Mouse (Mus musculus): Measurements from ENCODE around the gene Ndufa7.
"Not testable (repeated sequence)": the region's sequence is repeated elsewhere in the genome, so short reads cannot be mapped to it uniquely, and the experiment has no call there.

The Ndufa7 gene

GRCm38 (mm10) chr17:33812475-33812874 lies 11.9 kb upstream of the Ndufa7 start:
- no peak for DNase-seq (ENCODE audit: low read depth)

DNA sequence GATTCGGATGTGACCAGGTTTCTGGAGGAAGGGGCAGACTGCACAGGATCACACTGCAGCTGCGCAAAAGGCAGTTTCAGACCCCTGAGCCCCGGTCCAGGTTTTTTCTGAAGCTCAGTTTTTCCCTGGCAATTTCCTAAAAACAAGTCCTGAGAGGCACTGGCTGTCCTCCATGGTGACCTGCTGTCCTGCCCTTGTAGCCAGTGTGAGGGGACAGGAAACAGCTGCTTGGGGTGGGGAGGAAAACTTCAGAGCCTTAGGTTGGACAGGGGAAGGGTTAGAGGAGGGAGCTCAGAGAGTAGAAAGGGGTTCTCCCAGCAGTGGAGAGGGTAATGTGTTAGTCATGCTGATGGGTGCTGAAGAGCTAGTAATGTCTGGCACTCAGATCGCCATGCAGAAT lies 11.4 kb upstream of the Ndufa7 start:
- no peak for DNase-seq (ENCODE audit: low read depth)

DNA sequence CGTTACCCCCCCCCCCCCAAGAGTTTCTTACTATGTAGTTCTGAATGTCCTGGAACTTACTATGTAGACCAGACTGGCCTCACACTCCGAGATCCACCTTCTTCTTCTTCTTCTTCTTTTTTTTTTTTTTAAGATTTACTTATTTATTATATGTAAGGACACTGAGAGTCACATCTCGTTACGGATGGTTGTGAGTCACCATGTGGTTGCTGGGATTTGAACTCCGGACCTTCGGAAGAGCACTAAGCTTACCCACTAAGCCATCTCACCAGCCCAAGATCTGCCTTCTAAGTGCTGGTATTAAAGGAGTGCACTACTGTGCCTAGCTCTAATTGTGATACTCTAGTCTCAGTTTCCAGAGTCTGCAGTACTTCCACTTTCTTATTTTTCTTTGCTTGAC lies 9.0 kb upstream of the Ndufa7 start:
- no peak for DNase-seq (ENCODE audit: low read depth)

DNA sequence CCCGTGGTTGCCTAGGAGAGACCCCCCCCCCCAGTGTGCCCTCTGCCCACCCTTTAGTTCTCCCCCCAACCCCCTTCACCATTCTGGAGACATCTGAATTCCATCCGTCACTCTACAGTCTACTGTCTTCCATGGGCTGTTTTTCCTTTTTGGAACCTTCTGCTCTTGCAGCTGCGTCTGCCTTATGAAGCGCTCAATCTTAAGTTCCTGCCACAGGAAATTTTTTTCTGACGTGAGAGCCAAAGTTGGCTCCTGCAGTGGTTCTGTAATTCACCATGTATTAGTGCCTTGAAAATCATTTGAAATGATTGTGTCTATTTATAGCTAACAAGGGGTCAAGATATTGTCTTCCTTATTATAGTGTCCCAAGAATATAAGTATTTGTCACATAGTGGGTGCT lies 7.8 kb upstream of the Ndufa7 start:
- no peak for DNase-seq (ENCODE audit: low read depth)

- peak; percentile 87 for DNase-seq (ENCODE audit: low read depth)
These were observed 7.0 kb upstream of the Ndufa7 start for GRCm38 (mm10) chr17:33817184-33817968.

GRCm38 (mm10) chr17:33817969-33818643 lies 6.3 kb upstream of the Ndufa7 start:
- no peak for DNase-seq (ENCODE audit: low read depth)

GRCm38 (mm10) chr17:33822436-33822959 lies 1.9 kb upstream of the Ndufa7 start:
- no peak for DNase-seq (ENCODE audit: low read depth)

DNA sequence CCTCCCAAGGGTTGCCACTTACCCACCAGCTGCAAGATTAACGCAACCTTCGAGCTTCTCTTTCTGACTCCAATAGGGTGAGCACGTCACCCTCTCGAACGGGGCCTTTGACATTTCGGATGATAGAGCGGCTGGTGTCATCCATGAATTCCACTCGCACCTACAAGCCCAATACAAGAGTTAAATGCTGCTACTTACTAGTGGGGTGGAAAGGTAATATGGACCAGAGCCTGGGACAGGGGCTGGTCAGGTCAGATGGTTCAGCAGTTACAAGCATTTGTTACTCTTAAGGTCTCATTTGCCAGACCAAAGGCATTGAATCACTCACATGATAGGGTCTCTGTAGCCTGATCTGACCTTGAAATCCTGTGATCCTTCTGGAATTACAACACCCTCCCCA lies 1.2 kb upstream of the Ndufa7 start:
- DNase-seq (ENCODE audit: low read depth) = not testable (repeated sequence)

- not testable (repeated sequence) for DNase-seq (ENCODE audit: low read depth)
These were observed 592 bp downstream of the Ndufa7 start for GRCm38 (mm10) chr17:33824997-33825330.

- DNase-seq (ENCODE audit: low read depth) = no peak
These were observed 1.1 kb downstream of the Ndufa7 start for GRCm38 (mm10) chr17:33825462-33825861.

- peak; percentile 61 for DNase-seq (ENCODE audit: low read depth)
These were observed 2.5 kb downstream of the Ndufa7 start for GRCm38 (mm10) chr17:33826850-33827249.

GRCm38 (mm10) chr17:33828892-33829291 lies 4.5 kb downstream of the Ndufa7 start:
- no peak for DNase-seq (ENCODE audit: low read depth)

- no peak for DNase-seq (ENCODE audit: low read depth)
These were observed 5.2 kb downstream of the Ndufa7 start for GRCm38 (mm10) chr17:33829561-33829960.

DNA sequence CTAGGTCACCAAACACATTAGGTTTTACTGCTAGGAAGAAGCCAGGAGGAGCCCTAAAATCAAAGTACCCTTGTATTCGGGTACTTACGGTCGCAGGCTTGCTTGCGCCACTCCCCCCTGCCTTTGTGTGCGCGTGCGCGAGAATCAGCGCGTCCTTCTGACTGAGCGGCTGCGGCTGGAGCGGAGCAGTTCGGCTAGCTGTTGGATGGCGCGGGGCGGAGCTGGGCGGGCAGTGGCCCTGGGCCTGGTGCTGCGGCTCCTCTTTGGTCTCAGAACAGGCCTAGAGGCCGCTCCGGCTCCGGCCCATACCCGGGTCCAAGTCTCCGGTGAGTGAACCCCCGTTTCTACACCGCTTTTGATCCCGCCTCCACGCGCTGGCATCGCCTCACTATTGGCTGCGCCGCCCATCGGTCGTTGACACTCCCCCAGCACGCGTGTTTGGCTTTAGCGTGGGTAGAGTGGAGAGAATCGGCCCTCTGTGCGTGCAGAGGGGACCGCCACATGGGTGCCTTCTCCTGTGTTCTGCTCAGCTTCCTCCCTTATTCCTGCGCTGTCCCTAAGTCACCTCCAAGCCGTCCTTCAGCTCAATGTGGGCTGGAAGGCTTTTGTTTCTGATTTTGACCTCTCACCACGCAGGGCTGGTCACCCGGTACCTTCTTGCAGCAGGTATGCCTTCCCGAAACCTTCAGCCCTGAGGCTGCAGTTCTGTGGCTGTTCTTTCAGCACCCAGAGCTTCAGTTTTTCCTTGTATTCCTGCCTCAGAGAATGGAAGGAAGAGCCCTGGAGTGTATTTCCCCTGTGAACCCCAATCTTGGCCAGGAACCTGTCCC lies 18.8 kb downstream of the Ndufa7 start, which contains the start of gene Cd320:
Gene Cd320, plus strand, starts transcription at position 126 of the 830 bp plus-strand sequence.
- peak; percentile 89 for DNase-seq (ENCODE audit: low read depth)

GRCm38 (mm10) chr17:33844196-33844595 lies 19.8 kb downstream of the Ndufa7 start:
- no peak for DNase-seq (ENCODE audit: low read depth)

GRCm38 (mm10) chr17:33848139-33848538 lies 23.8 kb downstream of the Ndufa7 start:
- DNase-seq (ENCODE audit: low read depth) = no peak

DNA sequence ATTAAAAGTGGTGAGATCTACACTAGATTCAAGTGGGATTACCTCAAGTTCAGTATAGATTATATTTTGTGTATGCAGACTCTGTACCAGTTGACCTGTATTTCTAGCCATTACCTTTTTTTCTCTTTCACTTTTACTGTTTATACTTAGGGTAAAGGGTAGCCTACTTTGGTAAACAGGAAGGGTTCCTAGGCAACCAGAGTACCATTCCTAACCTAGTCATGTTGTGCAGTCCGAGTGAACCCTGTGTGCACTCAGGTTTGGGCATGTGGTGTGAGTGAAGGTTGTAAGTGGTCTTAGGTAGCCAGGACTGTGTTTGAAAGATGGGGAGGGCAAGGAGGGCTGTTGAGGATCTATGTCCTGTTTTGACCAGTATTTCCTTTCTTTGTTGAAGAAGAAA lies 27.0 kb downstream of the Ndufa7 start:
- DNase-seq (ENCODE audit: low read depth) = no peak

DNA sequence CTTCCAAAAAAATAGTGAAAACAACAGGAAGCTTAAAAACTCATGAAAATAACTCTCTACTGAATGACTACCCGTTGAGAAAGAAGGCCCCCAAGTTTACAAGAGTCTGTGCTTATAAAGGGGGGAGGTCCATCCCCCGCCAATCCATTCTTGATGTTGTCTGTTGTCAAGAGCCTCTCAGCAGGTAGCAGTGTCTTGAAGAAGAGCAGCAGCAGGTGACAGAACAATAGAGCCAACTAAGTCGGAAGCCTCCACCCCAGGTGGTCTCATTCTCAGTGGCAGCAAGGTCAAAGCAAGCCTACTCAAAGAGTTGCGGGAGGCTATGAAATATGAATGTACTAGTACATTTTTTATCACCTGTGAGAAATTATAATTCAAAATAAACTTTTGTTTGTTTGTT lies 33.4 kb downstream of the Ndufa7 start:
- DNase-seq (ENCODE audit: low read depth) = no peak

GRCm38 (mm10) chr17:33865330-33866030 lies 41.1 kb downstream of the Ndufa7 start:
- peak; percentile 90 for DNase-seq (ENCODE audit: low read depth)

DNA sequence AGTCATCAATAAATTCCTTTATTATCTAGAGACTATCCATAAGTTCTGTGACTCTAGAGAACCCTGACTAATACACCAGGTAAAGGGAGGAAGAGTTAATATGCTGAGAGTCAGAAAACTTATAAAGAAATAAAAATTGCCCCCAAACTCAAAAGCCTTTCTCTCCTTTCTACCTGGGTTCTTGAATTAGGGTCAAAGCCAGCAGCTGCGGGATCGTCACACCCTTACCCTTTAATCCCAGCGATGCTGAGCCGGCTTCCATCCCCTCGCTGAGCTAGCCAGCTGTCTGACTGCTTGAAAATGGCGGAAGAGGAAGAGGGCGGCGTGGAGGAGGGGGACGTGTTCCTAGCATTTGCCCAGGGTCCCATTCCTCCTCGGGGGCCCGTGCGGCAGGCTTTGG lies 49.2 kb downstream of the Ndufa7 start, which contains the start of gene Gm7029:
Gene Gm7029, plus strand, starts transcription at position 301 of the 400 bp plus-strand sequence.
- DNase-seq (ENCODE audit: low read depth) = not testable (repeated sequence)

- no peak for DNase-seq (ENCODE audit: low read depth)
These were observed 50.0 kb downstream of the Ndufa7 start for GRCm38 (mm10) chr17:33874411-33874810.

DNA sequence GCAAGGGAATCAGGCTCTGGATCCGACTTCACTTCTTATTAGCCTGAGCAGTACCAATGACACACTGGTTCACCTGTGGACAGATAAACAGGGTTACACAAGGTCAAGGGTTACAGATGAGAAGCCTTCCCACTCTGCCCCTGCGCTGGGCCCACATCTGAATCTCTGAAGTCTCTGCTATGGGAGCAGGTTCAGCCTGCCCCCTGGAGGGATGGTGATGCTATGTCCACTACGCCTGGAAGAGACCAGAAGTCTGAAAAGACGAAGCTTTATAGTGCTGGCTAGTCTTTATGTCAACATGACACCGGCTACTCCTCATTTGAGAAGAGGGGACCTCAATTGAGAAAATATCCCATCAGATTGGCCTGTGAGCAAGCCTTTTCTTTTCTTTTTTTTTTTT lies 51.4 kb downstream of the Ndufa7 start:
- DNase-seq (ENCODE audit: low read depth) = not testable (repeated sequence)

Data from c-Kit-positive CD71-positive TER-119-negative erythroid progenitor cells, embryonic 14.5 days (primary cell).